Mouse (Mus musculus) heart, embryonic 12.5 days (tissue): ENCODE data around the gene Tub. TPM values are rescaled to one million over a fixed set of nuclear protein-coding genes. Genes with fewer than 3 reads are reported as not detected.

Experiments used
- ATAC-seq: fragments of 200-750 bp; cut with Nextera tagmentation; 2 replicates; pipeline ENCODE4 v1.8.0; 2017; ENCODE audit warnings: moderate TSS enrichment, moderate library complexity; ENCODE audit not compliant: insufficient number of reproducible peaks, low FRiP score
- H3K27ac ChIP-seq: fragments of 300-500 bp; sonication (generic); 2 replicates; pipeline ENCODE4 v1.5.1; 2016; ENCODE audit warnings: mild to moderate bottlenecking, moderate library complexity; ENCODE audit not compliant: poor library complexity, severe bottlenecking
- H3K27me3 ChIP-seq: fragments of 300-500 bp; sonication (generic); replicated peaks from 2 replicates; pipeline ENCODE4 v1.6.1; 2016; ENCODE audit warnings: mild to moderate bottlenecking, moderate library complexity
- H3K36me3 ChIP-seq: fragments of 300-500 bp; sonication (generic); 2 replicates; pipeline ENCODE4 v1.6.1; 2016; ENCODE audit warnings: mild to moderate bottlenecking, moderate library complexity
- H3K4me1 ChIP-seq: fragments of 300-500 bp; sonication (generic); replicated peaks from 2 replicates; pipeline ENCODE4 v1.6.1; 2016; ENCODE audit warnings: mild to moderate bottlenecking
- H3K4me2 ChIP-seq: fragments of 300-500 bp; sonication (generic); 2 replicates; pipeline ENCODE4 v1.6.1; 2016; ENCODE audit warnings: mild to moderate bottlenecking, moderate library complexity
- H3K4me3 ChIP-seq: fragments of 300-500 bp; sonication (generic); 2 replicates; pipeline ENCODE4 v1.5.1; 2016; ENCODE audit warnings: mild to moderate bottlenecking
- H3K9ac ChIP-seq: fragments of 300-500 bp; sonication (generic); 2 replicates; pipeline ENCODE4 v1.6.1; 2016; ENCODE audit warnings: mild to moderate bottlenecking, moderate library complexity
- H3K9me3 ChIP-seq: fragments of 300-500 bp; sonication (generic); replicated peaks from 2 replicates; pipeline ENCODE4 v1.6.1; 2016; ENCODE audit warnings: mild to moderate bottlenecking, moderate library complexity
- WGBS: fragments of 180-500 bp; shearing (Covaris S2); methylation state at CpG from one replicate; pipeline ENCODE4 v1.1.7; 2016; 5-methylcytosine and 5-hydroxymethylcytosine counted together
- polyA plus RNA-seq: library from polyadenylated mRNA; unstranded; fragments of >200 nt; fragmentation: Nextera tagmentation; extraction: Ambion mirVana; gene quantifications from 2 replicates; pipeline ENCODE4 v1.2.1, GENCODE M21; 2016

The Tub gene
- polyA plus RNA-seq, 1 experiment from 2014 or later: 0.61 TPM

GRCm38 (mm10) chr7:109011596-109012180 lies 61.5 kb downstream of the Tub start:
- Histone ChIP-seq H3K27ac (no peak overlapping the region), H3K36me3 (no peaks in the 10 kb centered on the region), H3K9ac (no peak overlapping the region), H3K4me1 (0 out of 2 replicates have a peak, but pooled peaks cover 4% of the 10 kb centered on the region), H3K27me3 (peaks cover 80% of the 10 kb centered on the region), H3K4me3 (no peak overlapping the region), H3K4me2 (peak overlapping the region; percentile 94; the same call in 1 of the 2 replicates), H3K9me3 (peaks cover 5% of the 10 kb centered on the region; the same call in 1 of the 2 replicates)
- WGBS: 48% methylated on average over 8 of the region's 8 CpGs
- no peak for ATAC-seq

DNA sequence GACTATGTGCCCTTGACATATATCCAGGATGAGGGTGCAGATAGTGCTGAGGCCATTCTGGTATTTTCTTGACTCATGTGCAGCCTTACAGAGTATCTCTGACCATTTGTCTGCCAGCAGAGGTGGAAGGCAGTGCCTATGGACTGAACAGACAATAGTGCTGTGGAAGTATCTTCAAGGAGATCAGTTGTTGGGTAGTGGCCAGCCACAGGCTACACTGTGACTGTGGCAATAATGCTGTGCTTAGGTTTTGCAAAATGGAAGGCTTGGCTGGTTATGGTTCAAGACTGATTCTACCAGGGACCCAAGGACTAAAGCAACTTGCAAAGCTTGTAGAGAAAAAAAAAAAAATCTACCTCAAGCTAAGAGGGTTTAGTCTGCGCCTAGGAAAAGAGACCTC lies 62.4 kb downstream of the Tub start:
- ATAC-seq: no peak
- H3K27me3 ChIP-seq: peaks cover 73% of the 10 kb centered on the region
- H3K4me2 ChIP-seq: no peak overlapping the region
- 83% methylated on average over 1 of the region's 1 CpGs for WGBS
- peaks cover 5% of the 10 kb centered on the region; the same call in 1 of the 2 replicates for H3K9me3 ChIP-seq
- H3K4me1 ChIP-seq: 0 out of 2 replicates have a peak, but pooled peaks cover 4% of the 10 kb centered on the region
- H3K4me3 ChIP-seq: no peak overlapping the region
- H3K27ac ChIP-seq: no peak overlapping the region
- H3K9ac ChIP-seq: no peak overlapping the region
- no peaks in the 10 kb centered on the region for H3K36me3 ChIP-seq

DNA sequence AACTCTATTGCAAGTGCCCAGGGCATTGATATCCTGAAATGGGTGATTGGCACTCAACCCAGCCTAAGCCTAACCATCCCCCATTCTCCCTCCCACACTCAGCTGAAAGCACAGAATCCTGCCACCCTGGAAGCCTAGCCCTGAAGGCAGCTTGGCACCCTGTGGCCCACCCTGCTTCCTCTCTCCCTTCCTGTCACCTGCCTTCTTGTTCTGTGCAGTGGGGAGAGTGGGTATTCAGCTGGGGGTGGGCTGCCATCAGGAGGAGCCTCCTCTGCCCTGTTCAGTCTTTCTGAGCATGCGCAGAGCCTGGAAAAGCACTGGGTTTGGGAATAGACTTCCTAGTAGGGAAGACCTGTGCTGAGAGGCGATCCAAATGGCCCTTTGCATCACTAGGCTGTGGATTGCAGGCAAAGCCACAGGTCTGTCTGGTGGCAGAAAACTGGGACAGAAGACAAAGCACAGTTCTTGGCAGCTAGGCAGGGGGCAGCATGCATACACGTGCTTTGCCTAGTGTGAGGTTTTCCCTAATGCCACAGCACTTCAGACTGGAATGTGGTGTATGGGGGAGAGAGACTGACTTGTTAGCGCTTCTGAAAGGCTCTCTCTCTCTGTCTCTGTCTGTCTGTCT lies 63.0 kb downstream of the Tub start:
- Histone ChIP-seq H3K27me3 (peaks cover 68% of the 10 kb centered on the region), H3K4me3 (no peak overlapping the region), H3K36me3 (no peaks in the 10 kb centered on the region), H3K4me1 (0 out of 2 replicates have a peak, but pooled peaks cover 4% of the 10 kb centered on the region), H3K9me3 (peaks cover 5% of the 10 kb centered on the region; the same call in 1 of the 2 replicates), H3K27ac (no peak overlapping the region), H3K9ac (no peak overlapping the region), H3K4me2 (no peak overlapping the region)
- 38% methylated on average over 4 of the region's 4 CpGs for WGBS
- no peak for ATAC-seq

GRCm38 (mm10) chr7:109014851-109015250 lies 64.7 kb downstream of the Tub start:
- no peak for ATAC-seq
- 59% methylated on average over 7 of the region's 7 CpGs for WGBS
- Histone ChIP-seq H3K4me3 (no peak overlapping the region), H3K4me2 (no peak overlapping the region), H3K27ac (no peak overlapping the region), H3K27me3 (peaks cover 51% of the 10 kb centered on the region), H3K4me1 (0 out of 2 replicates have a peak, but pooled peaks cover 4% of the 10 kb centered on the region), H3K9me3 (peaks cover 2% of the 10 kb centered on the region; the same call in 1 of the 2 replicates), H3K36me3 (no peaks in the 10 kb centered on the region), H3K9ac (no peak overlapping the region)

DNA sequence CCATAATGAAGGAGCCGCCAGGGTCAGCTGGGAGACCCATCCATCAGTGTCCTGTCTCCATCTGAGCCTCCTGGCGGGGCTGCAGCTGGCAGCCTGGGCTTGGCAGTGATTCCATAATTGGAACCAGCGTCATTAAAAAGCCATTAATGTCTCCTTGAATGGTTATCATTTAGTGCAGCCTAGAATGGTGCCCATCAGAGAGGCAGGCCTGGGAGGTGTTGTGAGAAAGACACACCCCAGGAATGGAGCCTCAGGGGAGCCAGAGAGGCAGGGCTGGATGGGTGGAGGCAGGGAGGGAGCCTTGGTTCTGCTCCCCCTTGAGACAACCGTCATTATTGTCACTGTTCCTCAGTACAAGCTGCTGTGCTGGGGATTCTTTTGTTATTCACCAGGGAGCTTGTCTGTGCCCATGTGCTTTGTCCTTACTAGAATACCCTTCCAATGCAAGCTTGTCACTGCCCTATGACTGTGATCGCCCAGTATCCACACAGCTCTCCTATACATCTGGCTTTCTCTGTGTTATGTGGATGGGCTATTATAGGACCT lies 66.3 kb downstream of the Tub start:
- no peaks in the 10 kb centered on the region for H3K9me3 ChIP-seq
- H3K27ac ChIP-seq: no peak overlapping the region
- H3K27me3 ChIP-seq: peaks cover 35% of the 10 kb centered on the region
- no peaks in the 10 kb centered on the region for H3K36me3 ChIP-seq
- no peak overlapping the region for H3K4me3 ChIP-seq
- ATAC-seq: no peak
- no peaks in the 10 kb centered on the region for H3K4me1 ChIP-seq
- 46% methylated on average over 5 of the region's 5 CpGs for WGBS
- no peak overlapping the region for H3K4me2 ChIP-seq
- no peak overlapping the region for H3K9ac ChIP-seq

DNA sequence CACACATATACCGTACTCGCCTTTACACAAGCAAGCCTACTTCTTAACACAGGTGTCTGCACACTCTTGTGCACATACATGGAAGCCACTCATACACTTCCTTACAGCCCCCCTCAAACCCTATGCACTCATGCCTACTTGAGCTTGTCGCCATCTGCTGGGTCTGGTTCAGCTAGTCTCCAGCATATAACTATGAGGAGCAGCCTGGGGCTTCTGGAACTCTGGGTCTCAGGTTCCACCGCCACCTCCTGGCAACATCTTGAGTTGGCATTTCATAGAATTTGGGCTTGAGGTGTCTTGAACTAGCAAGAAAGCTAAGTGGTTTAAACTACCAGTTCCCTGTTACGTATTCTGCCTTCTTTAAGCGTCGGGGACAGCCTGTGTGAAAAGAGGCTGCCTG lies 69.1 kb downstream of the Tub start:
- no peaks in the 10 kb centered on the region for H3K4me1 ChIP-seq
- H3K4me3 ChIP-seq: no peak overlapping the region
- no peak for ATAC-seq
- H3K4me2 ChIP-seq: no peak overlapping the region
- H3K9me3 ChIP-seq: no peaks in the 10 kb centered on the region
- H3K27ac ChIP-seq: no peak overlapping the region
- H3K9ac ChIP-seq: no peak overlapping the region
- H3K27me3 ChIP-seq: peaks cover 10% of the 10 kb centered on the region
- H3K36me3 ChIP-seq: no peaks in the 10 kb centered on the region
- 83% methylated on average over 7 of the region's 7 CpGs for WGBS

GRCm38 (mm10) chr7:109021428-109021827 lies 71.3 kb downstream of the Tub start:
- peak; percentile 7; the same call in 1 of the 2 replicates for ATAC-seq
- H3K9ac ChIP-seq: no peak overlapping the region

DNA sequence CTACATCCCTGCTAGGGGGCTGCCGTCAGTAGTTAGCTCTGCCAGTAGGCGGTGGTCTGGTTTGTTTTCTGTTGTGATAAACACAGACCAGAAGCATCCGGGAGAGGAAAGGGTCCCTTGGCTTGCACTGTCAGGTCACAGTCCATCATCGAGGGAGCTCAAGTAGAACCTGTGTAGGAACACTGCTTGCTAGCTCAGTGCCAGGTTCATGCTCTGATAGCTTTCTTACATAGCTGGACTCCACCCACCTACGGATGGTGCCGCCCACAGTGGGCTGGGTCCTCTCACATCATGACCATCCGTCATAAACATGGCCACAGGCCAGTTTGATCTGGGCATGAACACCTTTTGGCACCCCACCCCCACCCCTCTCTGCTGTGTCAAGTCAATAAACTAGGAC lies 75.6 kb downstream of the Tub start:
- 76% methylated on average over 7 of the region's 7 CpGs for WGBS
- H3K9ac ChIP-seq: no peak overlapping the region
- no peaks in the 10 kb centered on the region; the same call in none of the 2 replicates for H3K27me3 ChIP-seq
- no peaks in the 10 kb centered on the region for H3K36me3 ChIP-seq
- no peak overlapping the region for H3K4me3 ChIP-seq
- no peaks in the 10 kb centered on the region for H3K4me1 ChIP-seq
- no peaks in the 10 kb centered on the region for H3K9me3 ChIP-seq
- H3K27ac ChIP-seq: no peak overlapping the region
- H3K4me2 ChIP-seq: no peak overlapping the region
- no peak for ATAC-seq

More at GRCm38 (mm10) chr7:109021428-109021827, 71.3 kb downstream of the Tub start:
- Histone ChIP-seq H3K9me3 (no peaks in the 10 kb centered on the region), H3K4me3 (no peak overlapping the region), H3K27me3 (no peaks in the 10 kb centered on the region; the same call in none of the 2 replicates), H3K4me1 (no peaks in the 10 kb centered on the region), H3K36me3 (no peaks in the 10 kb centered on the region), H3K4me2 (no peak overlapping the region), H3K27ac (no peak overlapping the region)
- WGBS: 12% methylated on average over 3 of the region's 3 CpGs

GRCm38 (mm10) chr7:109026976-109027375 lies 76.8 kb downstream of the Tub start:
- no peak for ATAC-seq
- 80% methylated on average over 9 of the region's 9 CpGs for WGBS

GRCm38 (mm10) chr7:109027721-109028120 lies 77.6 kb downstream of the Tub start:
- no peak for ATAC-seq
- Histone ChIP-seq H3K27me3 (no peaks in the 10 kb centered on the region; the same call in 1 of the 2 replicates), H3K4me3 (no peak overlapping the region), H3K36me3 (no peaks in the 10 kb centered on the region), H3K4me2 (no peak overlapping the region), H3K27ac (no peak overlapping the region), H3K9me3 (no peaks in the 10 kb centered on the region), H3K9ac (no peak overlapping the region), H3K4me1 (no peaks in the 10 kb centered on the region)
- 87% methylated on average over 7 of the region's 7 CpGs for WGBS

More at GRCm38 (mm10) chr7:109026976-109027375, 76.8 kb downstream of the Tub start:
- Histone ChIP-seq H3K27ac (no peak overlapping the region), H3K9me3 (no peaks in the 10 kb centered on the region), H3K4me2 (no peak overlapping the region), H3K36me3 (no peaks in the 10 kb centered on the region), H3K27me3 (no peaks in the 10 kb centered on the region; the same call in 1 of the 2 replicates), H3K4me1 (no peaks in the 10 kb centered on the region), H3K9ac (no peak overlapping the region), H3K4me3 (no peak overlapping the region)

- Histone ChIP-seq H3K9me3 (no peaks in the 10 kb centered on the region), H3K36me3 (no peaks in the 10 kb centered on the region), H3K9ac (no peak overlapping the region), H3K27ac (no peak overlapping the region), H3K4me2 (no peak overlapping the region), H3K4me1 (no peaks in the 10 kb centered on the region), H3K27me3 (no peaks in the 10 kb centered on the region; the same call in 1 of the 2 replicates), H3K4me3 (no peak overlapping the region)
- 27% methylated on average over 6 of the region's 6 CpGs for WGBS
- no peak for ATAC-seq
Measured at GRCm38 (mm10) chr7:109028204-109028603, 78.1 kb downstream of the Tub start.
